Mouse (Mus musculus) inflammation-experienced regulatory T-cells, adult 6 months (primary cell): ENCODE data around the gene Col4a4. TPM values are rescaled to one million over a fixed set of nuclear protein-coding genes. Genes with fewer than 3 reads are reported as not detected.

Experiments used
- ATAC-seq: one replicate; pipeline ENCODE4 v1.8.0; 2017
- polyA plus RNA-seq, 3 experiments: library from polyadenylated mRNA; unstranded; fragments of 100-300 nt; shearing (Covaris generic); gene quantifications; one replicate each; pipeline ENCODE4 v1.2.1; 2017

Col4a4 gene
- under 1 TPM; 0.05 to 0.40 (median 0.33) TPM for polyA plus RNA-seq

DNA sequence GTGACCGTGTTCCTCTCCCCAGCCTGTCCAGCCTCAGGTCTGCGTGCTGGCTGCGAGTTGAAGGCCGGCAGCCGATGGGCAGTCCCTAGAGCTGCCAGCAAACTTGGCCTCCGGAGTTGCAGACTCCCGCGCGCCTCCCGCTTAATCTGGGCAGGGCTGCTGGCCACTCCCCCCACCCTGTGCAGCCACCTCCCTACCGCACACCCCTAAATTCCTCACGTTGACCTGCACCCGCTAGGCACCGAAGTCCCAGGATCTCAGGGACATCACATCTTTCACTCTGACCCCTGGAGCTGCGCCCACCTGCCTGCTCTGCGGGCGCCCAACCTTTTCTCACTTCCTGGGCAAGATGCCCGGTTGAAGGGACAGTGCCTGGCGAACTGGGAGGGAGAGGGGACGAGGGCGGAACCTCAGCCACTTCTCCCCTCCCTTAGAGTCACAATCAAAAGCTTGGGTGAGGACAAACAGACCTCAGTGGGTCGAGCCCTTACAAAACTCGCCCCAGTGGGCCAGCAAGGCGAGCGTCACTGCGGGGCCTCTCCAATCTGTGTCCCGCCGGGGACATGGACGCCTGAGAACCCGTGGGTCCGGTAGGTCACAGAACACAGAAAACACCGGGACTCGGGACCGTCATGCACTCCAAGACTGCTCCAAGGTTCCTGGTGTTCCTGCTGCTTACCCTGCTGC lies at the start of gene Col4a4, which contains the start of gene Col4a3:
Col4a4 (minus strand) TSS at position 137 of the 687 bp plus-strand sequence.
Col4a3 (plus strand) TSS at position 209 of the 687 bp plus-strand sequence.
- ATAC-seq, result no peak

DNA sequence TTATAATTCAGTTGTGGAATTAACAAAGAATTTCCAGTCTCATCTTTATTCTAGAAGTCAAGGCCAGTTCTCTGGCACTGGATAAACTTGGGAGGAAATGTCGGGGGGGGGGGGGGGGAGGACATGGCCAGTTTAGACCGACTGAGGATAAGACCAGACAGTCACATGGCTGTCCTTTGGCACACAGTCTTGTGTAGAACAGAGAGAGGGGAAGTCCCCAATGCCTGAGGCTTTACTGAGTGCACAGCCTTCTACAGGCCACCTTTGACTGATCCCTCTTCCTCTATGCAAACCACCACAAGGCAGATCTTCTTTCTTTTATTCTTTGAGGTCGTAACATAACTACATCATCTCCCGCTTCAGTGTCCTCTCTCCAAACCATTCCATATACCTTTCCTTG lies 49.7 kb upstream of the Col4a4 start:
- no peak for ATAC-seq

DNA sequence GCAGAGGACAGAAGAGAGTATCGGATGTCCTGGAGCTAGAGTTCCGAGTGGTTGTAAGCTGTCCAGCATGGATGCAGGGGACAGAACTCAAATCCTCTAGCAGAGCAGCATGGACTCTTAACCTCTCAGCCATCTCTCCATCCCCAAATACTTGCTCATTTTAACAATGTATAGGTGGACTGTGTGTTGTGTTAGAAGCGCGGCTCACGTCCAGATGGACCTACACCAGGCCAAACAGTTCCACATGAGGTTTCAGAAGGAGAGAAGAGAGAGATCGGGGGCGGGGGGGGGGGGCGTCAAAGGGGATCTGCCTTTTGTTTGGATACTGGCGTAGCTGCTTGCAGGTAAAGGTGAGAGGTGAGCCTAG lies 48.6 kb upstream of the Col4a4 start:
- no peak for ATAC-seq

DNA sequence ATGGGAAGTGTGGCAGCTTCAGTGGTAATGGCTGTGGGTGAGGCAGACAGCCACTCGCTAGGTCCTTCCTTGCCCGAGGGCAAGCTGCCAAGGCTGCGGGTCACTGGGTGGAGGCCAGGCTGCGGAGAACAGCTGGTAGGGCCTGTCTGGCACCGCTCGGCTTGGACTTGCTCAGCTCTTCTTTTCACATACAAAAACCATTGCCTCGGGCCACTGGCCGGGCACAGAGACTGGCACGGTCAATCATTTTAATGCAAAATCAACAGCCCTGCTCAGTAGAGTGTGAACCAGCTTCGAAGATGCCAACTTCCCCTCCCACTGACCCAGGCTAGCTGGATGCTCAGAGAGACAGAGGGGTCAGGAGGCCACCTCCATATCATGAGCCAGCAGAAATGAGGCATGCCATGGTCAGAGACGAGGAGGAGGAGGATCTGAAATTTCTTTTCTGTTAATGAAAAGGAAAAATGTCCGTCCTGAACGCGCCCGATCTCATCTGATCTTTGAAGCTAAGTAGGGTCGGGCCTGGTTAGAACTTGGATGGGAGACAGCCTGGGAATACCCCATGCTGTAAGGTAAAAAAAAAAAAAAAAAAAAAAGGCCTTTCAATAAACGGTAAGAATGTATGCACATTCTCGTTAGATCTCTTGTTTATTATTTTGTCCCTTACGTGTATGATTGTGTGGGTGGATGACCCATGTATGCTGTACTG lies 48.0 kb upstream of the Col4a4 start:
- ATAC-seq, result no peak

DNA sequence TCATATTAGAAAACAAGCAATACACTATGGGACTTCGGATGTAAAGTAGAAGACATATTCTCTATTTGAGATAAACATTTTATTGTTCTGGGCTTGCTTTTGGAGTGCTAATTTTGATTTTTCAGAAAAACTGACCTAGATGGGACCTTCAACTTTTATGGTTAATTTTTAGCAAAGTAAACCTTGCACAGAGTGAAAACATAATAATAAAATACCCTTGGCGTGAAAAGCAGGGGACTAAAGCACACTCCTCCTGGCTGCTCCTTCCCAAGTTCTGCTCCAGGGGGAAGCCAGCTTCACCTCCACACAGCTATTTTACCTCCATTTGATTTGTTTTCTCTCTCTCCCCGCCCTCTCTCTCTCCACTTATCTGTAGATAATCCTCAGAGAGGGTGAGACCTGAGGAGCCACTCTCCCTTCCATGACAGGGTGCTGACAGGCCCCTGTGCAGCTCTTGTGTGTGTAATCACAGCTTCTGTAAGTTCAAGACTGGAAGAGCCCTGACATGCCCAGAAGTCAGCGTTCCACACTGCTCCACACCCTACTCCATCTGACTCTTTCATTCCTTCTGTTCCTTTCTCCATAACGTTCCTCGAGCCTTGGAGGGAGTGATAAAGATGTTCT lies 44.6 kb upstream of the Col4a4 start:
- no peak for ATAC-seq

DNA sequence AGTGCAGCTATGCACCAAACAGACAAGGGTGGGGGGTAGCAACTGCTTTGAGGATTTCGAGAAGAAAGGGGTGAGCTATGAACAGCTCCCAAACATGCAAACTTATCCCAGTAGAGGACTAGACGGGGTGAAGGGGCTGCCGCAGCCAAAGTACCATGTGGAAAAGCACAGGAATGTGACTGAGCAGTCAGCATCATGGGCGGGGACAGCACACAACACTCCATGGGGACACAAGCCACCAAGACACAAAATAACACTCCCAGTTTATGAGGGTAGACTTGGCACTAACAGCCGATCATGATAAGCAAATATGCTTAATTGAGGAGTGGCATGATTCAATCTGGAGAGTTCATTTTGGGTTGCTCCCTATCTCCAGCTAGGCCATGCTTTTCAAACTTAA lies 42.8 kb upstream of the Col4a4 start:
- ATAC-seq, result no peak

DNA sequence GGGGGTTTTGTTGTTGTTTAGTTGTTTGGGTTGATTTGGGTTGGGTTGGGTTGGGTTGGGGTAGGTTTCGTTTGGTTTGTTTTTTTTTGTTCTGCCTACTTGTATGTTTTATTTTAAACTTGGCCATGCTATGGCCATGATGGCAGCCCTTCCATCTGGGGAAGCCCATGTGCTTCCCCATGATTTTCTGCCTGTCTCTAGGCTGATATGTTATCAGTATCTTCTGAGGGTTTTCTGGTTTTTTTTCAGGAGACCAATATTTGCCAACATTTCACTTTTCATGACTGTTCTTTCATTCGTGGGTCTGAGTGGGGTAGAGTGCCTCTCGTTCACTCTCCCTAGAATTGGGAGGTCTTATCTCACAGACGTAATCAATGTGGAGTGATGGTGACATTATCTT lies 41.0 kb upstream of the Col4a4 start:
- no peak for ATAC-seq

DNA sequence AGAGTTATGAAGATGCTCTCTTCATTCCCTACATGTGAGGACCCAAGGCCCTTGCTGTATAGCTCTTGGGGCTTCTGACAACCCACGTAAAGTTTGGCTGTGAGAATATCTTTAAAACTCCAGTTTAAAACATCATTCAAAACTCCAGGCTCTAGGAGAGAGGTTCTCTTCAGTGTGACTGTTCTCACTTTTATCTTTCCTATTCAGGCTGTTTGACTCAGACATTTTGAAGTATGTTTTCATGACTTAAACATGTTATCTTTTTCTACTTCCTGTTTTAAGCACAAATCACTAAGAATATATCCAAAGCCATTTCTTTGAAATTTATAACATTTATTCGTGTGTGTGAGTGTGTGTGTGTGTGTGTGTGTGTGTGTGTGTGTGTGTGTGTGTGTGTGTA lies 38.8 kb upstream of the Col4a4 start:
- ATAC-seq, result no peak

DNA sequence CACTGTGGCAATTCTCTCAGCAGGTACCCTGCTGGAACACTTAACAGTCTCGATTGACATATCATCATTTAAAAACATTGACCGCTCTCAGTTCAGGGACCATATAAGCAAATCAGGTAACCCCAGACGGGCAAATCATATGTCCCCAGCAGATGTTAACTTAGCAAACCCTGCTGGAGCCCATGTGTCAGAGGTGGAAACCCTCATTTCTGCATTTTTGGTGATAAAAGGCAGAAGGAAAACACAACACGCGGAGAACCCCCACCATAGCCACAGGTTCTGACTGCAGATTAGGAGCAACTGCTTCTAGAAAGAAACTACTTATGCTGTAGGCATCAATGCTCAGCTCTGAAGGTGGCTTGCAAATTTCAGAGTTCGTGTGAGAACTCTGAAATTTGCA lies 38.3 kb upstream of the Col4a4 start:
- no peak for ATAC-seq

DNA sequence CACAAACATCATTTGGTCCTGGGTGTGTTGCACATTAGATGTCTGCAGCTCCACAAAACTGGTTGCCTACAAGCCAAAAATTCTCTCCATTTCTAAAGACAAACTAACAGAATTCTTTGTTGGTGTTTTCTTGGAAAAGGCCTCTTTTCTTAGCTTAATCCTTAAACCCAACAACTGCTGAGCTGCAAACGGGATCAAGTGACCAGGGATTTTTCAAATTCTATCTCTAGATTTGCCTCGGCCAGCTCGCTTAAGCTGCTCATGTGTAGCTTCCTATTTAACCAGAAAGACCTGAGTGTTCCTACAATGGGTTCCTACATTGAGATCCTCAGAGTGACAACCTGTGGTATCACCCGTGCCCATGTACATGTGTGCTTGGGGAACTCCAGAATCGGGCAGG lies 33.3 kb upstream of the Col4a4 start:
- no peak for ATAC-seq

DNA sequence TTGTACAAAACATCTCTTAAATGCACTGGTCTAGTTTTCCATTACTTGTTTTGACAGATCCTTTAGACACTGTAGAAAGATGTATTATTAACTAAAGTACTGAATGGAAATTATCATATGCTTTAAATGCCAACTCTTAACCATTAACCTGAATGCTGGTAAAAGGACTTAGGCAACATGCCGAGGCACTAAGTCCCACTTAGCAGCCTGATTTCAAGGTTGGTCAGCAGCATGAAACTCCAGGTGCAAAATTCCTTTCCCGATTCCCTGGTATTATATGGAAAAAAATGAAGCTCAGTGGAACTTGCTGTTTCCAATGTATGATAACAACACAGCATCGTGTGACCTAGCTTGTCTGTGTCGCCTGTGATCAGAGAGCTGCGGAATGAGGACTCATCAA lies 31.9 kb upstream of the Col4a4 start:
- no peak for ATAC-seq

DNA sequence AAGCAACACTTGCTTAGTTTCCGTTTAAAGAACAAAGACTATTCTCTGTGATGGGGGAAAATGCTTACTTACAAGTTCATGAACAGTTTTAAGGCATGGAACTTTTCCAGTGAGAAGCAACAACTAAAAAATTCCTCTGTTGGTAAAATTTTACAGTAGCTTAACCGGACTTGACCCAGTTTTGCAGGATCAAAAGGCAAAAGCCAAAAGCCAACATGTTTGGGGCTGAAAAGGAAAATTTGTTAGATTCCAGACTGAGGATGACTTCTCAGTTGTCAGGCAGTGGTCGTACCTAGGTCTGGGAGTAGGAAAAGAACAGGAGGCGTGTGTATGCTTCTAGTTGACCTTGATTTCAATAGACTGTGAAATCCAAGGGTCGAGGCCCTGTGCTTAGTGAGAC lies 31.4 kb upstream of the Col4a4 start:
- ATAC-seq, result no peak

DNA sequence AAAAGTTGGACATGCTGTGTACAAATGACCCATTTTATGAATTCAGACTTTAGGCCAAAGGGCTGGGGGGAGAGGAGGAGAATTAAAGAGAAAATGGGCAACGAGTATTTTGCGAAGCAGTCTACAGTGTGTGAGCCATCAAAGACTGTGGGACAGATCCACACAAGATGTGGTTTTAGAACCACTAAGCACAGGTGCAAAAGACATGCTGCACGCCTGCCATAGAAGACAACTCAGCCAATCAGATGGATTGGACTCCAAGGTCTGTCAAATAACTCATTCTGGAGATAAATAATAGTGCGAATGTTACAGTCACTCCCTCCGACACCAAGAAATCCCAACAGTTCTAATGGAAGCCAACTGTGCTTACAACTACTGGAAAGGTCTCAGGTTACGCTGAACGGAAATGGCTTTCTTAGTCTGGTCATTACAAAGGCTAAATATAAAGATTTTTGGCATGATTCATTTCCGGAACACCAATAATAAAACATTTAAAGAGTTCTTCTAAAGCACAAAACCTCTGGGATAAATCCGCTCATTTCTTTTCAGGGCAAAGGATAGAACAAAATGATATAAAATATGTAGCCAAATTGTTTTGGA lies 25.5 kb upstream of the Col4a4 start:
- no peak for ATAC-seq

DNA sequence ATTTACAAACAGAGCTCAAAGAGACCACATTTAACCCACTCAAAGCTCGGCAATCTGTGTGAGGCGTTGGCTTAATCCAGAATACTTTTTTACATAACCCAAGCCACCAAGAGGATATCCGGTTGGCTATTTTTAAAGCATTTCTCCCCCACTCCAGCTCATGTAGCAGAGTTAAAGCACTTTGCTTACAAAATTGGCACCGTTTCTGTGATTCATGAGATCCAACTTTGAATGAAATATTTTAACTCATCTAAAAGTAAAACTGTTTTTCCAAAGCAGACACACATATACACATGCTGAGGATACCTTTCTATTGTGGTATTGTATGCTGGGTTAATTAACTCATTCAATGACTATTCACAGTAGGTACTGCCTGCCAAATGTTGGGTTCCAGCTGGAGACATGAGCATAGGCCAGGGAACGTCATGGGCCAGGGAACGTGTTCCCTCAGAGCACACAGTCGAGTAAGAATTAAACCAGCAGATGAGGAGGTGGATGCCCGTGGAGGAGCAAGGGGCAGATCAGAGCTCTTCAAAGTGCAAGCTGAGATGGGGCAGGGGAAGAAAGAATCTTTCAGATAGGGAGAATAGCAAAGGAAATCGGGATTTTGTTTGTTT lies 22.1 kb upstream of the Col4a4 start:
- ATAC-seq, result no peak

DNA sequence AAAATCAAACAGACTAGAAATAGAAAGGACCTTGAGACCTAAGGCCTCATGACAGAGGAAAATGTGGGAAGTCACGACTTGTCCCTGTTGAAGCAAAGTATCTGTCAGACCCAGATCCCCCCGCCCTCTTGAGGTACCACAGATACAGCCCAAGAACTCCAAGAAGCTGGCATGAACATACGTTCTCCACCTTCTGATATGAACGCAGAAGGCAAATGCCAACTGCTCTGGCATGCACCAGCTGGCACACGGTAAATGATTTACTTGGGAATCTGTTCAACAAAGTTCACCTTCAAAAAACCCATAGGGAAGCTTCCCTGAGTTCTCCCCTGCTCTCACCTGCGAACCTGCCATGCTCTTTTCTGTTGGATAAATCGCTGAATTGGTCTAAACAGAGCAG lies 19.2 kb upstream of the Col4a4 start:
- no peak for ATAC-seq

DNA sequence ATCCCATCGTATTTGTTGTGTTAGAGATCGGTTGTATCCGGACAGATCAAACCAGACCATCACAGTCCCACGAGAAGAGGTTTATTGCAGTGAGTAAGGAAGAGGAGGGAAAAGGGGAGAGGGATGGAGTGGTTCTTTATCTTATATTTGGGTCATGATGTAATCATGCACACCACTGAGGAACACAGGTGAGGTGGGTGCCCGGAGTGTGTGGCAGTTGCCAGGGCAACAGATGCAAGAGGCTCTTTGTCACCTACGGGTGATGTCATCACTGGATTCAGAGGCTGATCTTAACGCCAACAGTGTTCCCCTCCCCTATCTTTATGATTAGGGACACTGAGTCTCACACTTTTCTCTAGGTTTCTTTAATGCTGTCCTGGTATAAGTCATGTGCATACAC lies 18.7 kb upstream of the Col4a4 start:
- ATAC-seq, result no peak

DNA sequence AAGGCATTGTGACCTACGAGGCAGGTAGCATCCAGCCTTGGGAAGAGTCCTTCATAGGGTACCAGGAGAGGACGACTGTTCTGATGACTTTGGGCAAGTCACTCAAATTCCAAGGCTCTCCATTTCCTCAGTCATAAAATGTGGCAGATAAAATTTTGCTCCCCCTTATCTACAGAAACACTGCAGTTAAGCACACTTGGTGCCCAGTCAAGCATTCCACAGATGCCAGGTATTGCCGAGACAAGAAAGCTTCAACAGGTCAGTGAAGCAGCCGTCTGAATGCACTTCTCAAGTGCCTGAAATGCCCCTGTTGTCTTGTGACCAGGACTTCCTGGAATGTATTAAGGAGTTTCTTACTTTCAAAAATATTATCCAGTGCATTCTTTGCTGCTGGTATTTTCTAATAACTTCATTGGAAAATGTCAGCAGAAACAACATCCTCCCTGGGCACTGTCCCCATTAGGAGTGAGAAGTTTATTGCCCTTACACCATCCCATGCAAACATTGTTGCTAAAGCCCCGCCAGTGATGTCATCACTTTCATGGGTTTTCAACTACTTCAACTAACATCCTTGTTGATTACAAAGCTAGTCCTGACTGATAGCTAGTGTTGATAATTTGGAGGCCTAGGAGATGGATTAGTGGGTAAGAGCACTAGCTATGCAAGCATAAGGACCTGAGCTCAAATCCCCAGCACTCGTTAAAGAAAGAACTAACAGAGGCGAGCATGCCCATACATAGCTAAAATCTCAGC lies 16.7 kb upstream of the Col4a4 start:
- no peak for ATAC-seq

DNA sequence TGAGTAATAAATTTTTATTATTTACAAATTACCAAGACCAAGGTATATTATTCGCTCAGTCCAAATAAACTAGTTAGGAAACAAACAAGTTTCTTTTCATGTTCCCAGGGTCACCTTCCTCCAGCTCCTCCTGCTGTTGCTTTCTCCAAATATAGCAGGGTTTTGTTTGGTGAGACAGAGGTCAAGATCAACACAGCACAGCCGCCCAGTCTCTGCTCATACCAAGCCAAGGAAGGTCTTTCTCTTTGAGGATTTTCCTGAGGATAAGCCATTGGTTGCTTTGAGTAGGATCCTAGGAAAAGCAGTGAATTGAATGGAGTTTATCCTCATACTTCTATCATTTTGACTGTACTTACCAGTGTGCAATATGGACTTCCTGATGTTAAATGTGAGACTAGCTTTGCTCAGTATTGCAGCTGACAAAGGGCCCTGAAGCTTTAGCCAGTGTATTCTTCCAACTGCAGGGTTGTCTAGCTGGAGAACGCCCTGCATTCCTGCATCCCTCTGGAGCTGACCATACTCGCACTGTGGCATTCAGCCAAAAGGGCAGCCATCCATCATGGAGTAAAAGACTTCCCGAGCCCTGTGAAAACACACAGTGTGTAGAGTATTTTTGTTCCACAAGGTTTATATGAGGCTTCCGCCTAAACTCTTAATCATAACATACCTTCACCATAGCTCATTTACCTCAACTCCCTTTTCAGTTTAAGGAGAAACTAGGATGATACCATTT lies 10.4 kb upstream of the Col4a4 start:
- no peak for ATAC-seq

DNA sequence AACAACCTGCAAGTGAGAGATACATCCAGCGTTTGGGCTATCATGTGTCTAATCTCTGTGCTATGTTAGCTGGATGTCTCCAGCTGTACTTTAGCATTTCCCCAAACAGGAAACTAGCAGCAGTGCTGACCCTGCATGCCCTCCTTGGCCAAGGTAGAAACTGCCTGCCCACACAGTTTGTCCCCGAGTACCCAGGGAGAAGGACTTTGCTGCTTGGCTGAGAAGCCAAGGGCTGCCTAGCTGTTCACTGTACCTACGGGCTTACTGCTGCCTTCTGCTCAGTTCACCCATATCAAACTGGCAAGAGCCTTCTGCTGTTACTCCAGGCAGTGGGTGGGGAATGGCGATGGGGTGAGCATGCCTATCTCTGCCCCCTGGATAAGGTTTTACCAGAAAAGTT lies 3.6 kb upstream of the Col4a4 start:
- ATAC-seq, result no peak

DNA sequence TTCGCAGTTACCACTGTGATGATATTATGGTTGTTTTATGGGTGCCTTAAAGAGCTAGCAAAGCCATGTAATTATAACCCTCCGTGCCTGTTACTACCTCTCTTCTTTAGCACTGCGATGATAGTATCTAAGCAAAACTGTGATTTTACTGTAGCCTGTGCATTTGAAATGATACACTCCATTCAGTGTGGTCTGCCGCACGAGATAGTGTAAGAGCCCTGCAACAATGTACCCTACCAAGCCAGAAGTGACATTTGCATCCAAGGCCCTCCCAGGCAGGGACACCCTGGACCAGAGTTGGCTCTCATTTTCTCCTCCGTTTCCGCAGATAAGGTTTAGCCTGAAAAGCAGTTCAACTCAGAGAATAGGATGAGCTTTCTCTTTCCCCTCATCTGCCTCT lies 668 bp downstream of the Col4a4 start:
- ATAC-seq, result no peak

DNA sequence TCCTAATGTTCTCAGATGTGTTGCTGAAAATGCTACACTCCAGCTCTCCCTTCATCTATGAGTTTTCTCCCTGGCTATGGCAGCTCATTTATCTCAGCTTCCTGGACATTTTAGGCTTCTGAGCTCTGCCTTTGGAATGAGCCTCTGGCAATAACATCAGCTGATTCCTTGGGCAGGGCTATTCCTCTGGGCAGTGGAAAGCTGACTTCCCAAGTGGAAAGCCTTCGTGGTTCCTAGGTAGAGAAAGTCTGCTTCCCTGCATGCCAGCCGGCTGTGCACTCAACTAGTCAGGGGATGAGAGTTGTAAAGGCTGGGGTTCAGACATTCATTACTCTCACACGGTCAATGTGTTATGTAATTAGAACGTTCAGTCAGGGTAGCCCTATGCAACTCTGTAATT lies 8.3 kb downstream of the Col4a4 start:
- no peak for ATAC-seq

DNA sequence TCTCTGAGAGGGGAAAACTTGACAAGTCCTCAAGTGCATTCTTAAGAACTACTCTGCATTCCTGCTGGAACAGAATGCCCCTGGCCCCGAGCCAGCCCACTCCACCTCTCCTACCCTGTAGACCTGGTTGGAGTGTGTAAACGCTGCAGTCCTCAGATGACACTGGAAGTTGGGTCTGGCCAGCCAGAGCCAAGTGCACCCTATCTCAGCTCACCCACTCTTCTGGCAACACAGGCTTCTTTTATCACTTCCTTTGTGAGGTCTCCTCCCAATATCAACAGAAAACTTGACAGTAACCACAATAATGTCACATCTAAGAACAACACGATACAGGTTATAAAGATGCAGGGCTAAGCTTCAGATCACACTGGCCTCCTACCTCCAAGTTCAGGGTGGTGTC lies 8.7 kb downstream of the Col4a4 start:
- ATAC-seq, result no peak
